Mouse (Mus musculus) CH12.LX (cell line): ENCODE results near the gene Prr15.

Experiments
- GABPA ChIP-seq: IDR thresholded peaks from 2 replicates; pipeline ENCODE4 v1.6.1; 2012; ENCODE audit warnings: low read depth, low read length, improper control_type of control experiment, inconsistent platforms; ENCODE audit not compliant: insufficient replicate concordance
- NELFE ChIP-seq: IDR thresholded peaks from 2 replicates; pipeline ENCODE4 v1.6.1; 2011; ENCODE audit warnings: low read depth, low read length, improper control_type of control experiment
- POLR2A ChIP-seq: IDR thresholded peaks from 2 replicates; pipeline ENCODE4 v1.6.1; 2011; ENCODE audit warnings: low read depth, mild to moderate bottlenecking, improper control_type of control experiment, low read length
- USF1 ChIP-seq: IDR thresholded peaks from 2 replicates; pipeline ENCODE4 v1.6.1; 2014; ENCODE audit warnings: low read depth, mild to moderate bottlenecking, inconsistent platforms, low read length, improper control_type of control experiment
- USF2 ChIP-seq: conservative IDR thresholded peaks from 2 replicates; pipeline ENCODE4 v1.6.1; 2011; ENCODE audit warnings: low read depth, low read length, improper control_type of control experiment

DNA sequence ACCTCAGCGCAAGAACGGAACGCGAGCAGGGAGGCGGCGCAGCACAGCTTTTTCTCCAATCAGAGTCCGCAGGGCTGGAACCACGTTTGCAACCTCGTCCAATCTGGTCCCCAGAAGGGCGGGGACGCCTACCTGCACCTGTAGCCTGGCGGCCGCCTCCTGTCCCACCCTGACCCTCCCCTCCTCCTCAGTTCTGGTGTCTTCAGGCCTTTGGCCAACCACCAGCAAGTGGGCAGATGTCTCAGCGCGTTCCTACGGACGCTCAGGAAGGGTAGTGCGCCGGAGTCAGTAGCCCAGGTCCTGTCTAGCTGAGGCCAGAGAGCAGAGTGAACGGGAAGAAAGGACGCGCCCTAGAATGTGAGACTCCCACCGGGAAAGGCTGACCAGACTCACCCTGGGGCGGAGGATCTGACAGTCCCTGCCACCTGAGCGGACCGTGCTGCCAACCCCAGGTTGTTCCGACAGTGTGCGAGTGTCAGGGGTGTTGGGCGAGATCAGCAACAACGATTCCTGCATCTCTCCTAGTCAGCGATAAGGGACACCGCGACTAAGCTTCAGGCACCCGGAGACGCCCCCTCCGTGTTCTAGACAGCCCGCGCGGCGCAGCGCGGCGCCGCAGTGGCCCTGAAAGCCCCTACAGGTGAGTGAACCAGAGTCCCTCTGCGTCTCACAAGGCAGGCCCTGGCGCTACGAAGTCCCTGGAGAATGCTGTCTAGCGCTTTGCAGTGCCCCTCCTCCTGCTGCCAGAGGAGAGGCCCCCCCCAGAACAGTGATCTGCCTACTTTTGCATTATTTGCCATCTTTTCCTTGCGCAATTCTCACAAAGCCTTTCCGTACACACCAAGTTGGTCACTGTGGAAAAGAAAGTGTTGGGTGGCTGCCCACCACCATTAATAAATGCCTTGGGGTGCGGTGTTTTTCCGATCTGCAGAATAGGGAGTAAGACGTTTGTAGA is 1.3 kb downstream of the Prr15 start:
- TF ChIP-seq USF2: no peak
- TF ChIP-seq POLR2A: no peak
- no peak for TF ChIP-seq GABPA
- no peak for TF ChIP-seq NELFE
- no peak for TF ChIP-seq USF1
